ENCODE assay signal across 21 mouse cellular contexts in genomic region chr9:21250509-21250908, GRCm38 (mm10). TPM values are rescaled to one million over a fixed set of nuclear protein-coding genes. Genes with fewer than 3 reads are reported as not detected.
A peak's percentile ranks its signal among the peaks of the same experiment; 100 is the strongest.
DNase-seq lines count a peak whose midpoint lies in the region; ATAC-seq and TF ChIP-seq lines count a peak whose summit lies in the region.
"Had no signal": no experiment of that assay in that cellular context is flagged by ENCODE, and none has a peak within 500 bp of the region (broad histone marks: within the 10 kb centered on the region; RNA-seq: fewer than 3 reads in every experiment).

No protein-coding gene starts in this region.

- TF ChIP-seq CTCF in gastrocnemius, adult 2 months (IDR thresholded peaks at IDR 0.05), result no peak
- TF ChIP-seq CTCF in stomach, postnatal 0 days (IDR thresholded peaks at IDR 0.05; ENCODE audit: low read depth), result no peak

- intact Hi-C loops in gastrocnemius, adult 2 months (cut with DNase I), result no loop called here

- H3K27me3 ChIP-seq in limb, embryonic 15.5 days, result peaks cover 57% of the 10 kb centered on the region
- peaks cover 77% of the 10 kb centered on the region for H3K27me3 ChIP-seq in limb, embryonic 10.5 days (ENCODE audit: low read depth, poor library complexity, severe bottlenecking)
- peaks cover 50% of the 10 kb centered on the region for H3K27me3 ChIP-seq in embryonic facial prominence, embryonic 15.5 days
- H3K27me3 ChIP-seq in stomach, postnatal 0 days (ENCODE audit: control insufficient read depth, insufficient read depth, low read length), result peaks cover 3% of the 10 kb centered on the region; the same call in 1 of the 2 replicates

- no peak overlapping the region for H3K4me2 ChIP-seq in limb, embryonic 15.5 days
- H3K4me2 ChIP-seq in embryonic facial prominence, embryonic 15.5 days (replicated peaks), result 0 out of 2 replicates have a peak overlapping the region, but pooled peaks have one; percentile 8
- no peak overlapping the region for H3K4me2 ChIP-seq in stomach, postnatal 0 days (replicated peaks; ENCODE audit: low read depth)
- H3K4me2 ChIP-seq: forebrain, embryonic 12.5 days; heart, embryonic 11.5 days; hindbrain, embryonic 13.5 days; midbrain, embryonic 15.5 days had no signal

- WGBS in limb, embryonic 15.5 days, result 45% methylated on average over 2 of the region's 2 CpGs
- WGBS in limb, embryonic 10.5 days, result 39% methylated on average over 2 of the region's 2 CpGs
- WGBS in embryonic facial prominence, embryonic 15.5 days, result 48% methylated on average over 2 of the region's 2 CpGs
- 32% methylated on average over 2 of the region's 2 CpGs for WGBS in stomach, postnatal 0 days

- no peaks in the 10 kb centered on the region for H3K36me3 ChIP-seq in limb, embryonic 15.5 days
- H3K36me3 ChIP-seq in limb, embryonic 10.5 days, result no peaks in the 10 kb centered on the region
- no peaks in the 10 kb centered on the region for H3K36me3 ChIP-seq in embryonic facial prominence, embryonic 15.5 days
- no peaks in the 10 kb centered on the region for H3K36me3 ChIP-seq in stomach, postnatal 0 days (ENCODE audit: control insufficient read depth, insufficient read depth, low read length)
- H3K36me3 ChIP-seq: forebrain, embryonic 12.5 days; hindbrain, embryonic 13.5 days; midbrain, embryonic 15.5 days had no signal

- peak; percentile 65 for DNase-seq in gastrocnemius, adult 2 months
- DNase-seq in gastrocnemius, postnatal 10 days, result no peak
- no peak for DNase-seq in limb, embryonic 10.5 days (ENCODE audit: low spot score)
- DNase-seq in stomach, postnatal 0 days (ENCODE audit: low spot score), result no peak
- no peak for DNase-seq in lung, postnatal 10 days
- DNase-seq: adrenal gland, adult 2 months; embryo, embryonic 11 days; gastrocnemius, postnatal 25 days; kidney, adult 9 months; kidney, postnatal 36 days; liver; lung, adult 18-20 months; right cerebral cortex, postnatal 25 days; thymus, adult 18-20 months; thymus, postnatal 4 days had no signal

- H3K9me3 ChIP-seq in limb, embryonic 15.5 days, result no peaks in the 10 kb centered on the region
- no peaks in the 10 kb centered on the region for H3K9me3 ChIP-seq in limb, embryonic 10.5 days (replicated peaks)
- no peaks in the 10 kb centered on the region for H3K9me3 ChIP-seq in embryonic facial prominence, embryonic 15.5 days (replicated peaks)
- no peaks in the 10 kb centered on the region for H3K9me3 ChIP-seq in stomach, postnatal 0 days (ENCODE audit: control insufficient read depth, low read length)
- H3K9me3 ChIP-seq: forebrain, embryonic 12.5 days; hindbrain, embryonic 13.5 days; midbrain, embryonic 15.5 days had no signal

- no peak for TF ChIP-seq EP300 in stomach, postnatal 0 days (optimal IDR thresholded peaks at IDR 0.05)

- H3K4me3 ChIP-seq in gastrocnemius, adult 2 months, result no peak overlapping the region
- no peak overlapping the region for H3K4me3 ChIP-seq in limb, embryonic 15.5 days
- no peak overlapping the region for H3K4me3 ChIP-seq in limb, embryonic 10.5 days
- H3K4me3 ChIP-seq in embryonic facial prominence, embryonic 15.5 days (replicated peaks), result no peak overlapping the region
- no peak overlapping the region for H3K4me3 ChIP-seq in stomach, postnatal 0 days (ENCODE audit: low read depth, low read length)
- H3K4me3 ChIP-seq: forebrain, embryonic 12.5 days; hindbrain, embryonic 13.5 days; midbrain, embryonic 15.5 days had no signal

- peaks cover 11% of the 10 kb centered on the region for H3K4me1 ChIP-seq in limb, embryonic 15.5 days
- H3K4me1 ChIP-seq in limb, embryonic 10.5 days, result peaks cover 27% of the 10 kb centered on the region
- peaks cover 18% of the 10 kb centered on the region for H3K4me1 ChIP-seq in embryonic facial prominence, embryonic 15.5 days
- no peaks in the 10 kb centered on the region for H3K4me1 ChIP-seq in stomach, postnatal 0 days (replicated peaks; ENCODE audit: control insufficient read depth, insufficient read depth)

- no peak for ATAC-seq in limb, embryonic 15.5 days (ENCODE audit: insufficient number of reproducible peaks, low FRiP score, low TSS enrichment, low read depth)
- ATAC-seq in embryonic facial prominence, embryonic 15.5 days (ENCODE audit: insufficient number of reproducible peaks, low FRiP score, low TSS enrichment, low read depth), result no peak
- ATAC-seq in stomach, postnatal 0 days (ENCODE audit: low FRiP score, low TSS enrichment), result no peak
- ATAC-seq: midbrain, embryonic 15.5 days had no signal

- no peak overlapping the region for H3K27ac ChIP-seq in gastrocnemius, adult 2 months
- H3K27ac ChIP-seq in limb, embryonic 15.5 days, result peak overlapping the region; percentile 74
- no peak overlapping the region for H3K27ac ChIP-seq in limb, embryonic 10.5 days
- H3K27ac ChIP-seq in embryonic facial prominence, embryonic 15.5 days (replicated peaks), result peak overlapping the region; percentile 79
- H3K27ac ChIP-seq in stomach, postnatal 0 days (replicated peaks), result peak overlapping the region; percentile 74
- H3K27ac ChIP-seq: forebrain, embryonic 12.5 days; hindbrain, embryonic 13.5 days; midbrain, embryonic 15.5 days had no signal

- H3K9ac ChIP-seq in limb, embryonic 15.5 days, result no peak overlapping the region
- no peak overlapping the region for H3K9ac ChIP-seq in embryonic facial prominence, embryonic 15.5 days
- H3K9ac ChIP-seq in stomach, postnatal 0 days (ENCODE audit: low read length), result no peak overlapping the region
- H3K9ac ChIP-seq: forebrain, embryonic 12.5 days; hindbrain, embryonic 13.5 days; midbrain, embryonic 15.5 days had no signal

RNA-seq across cellular contexts. Expression of gene S1pr5, which starts 2.3 kb away (rescaled TPM):
- total RNA-seq in gastrocnemius, adult 2 months (2021), result under 1 TPM; 0.15 to 0.33 TPM
- under 1 TPM; 0.09 to 0.19 TPM for total RNA-seq in gastrocnemius, postnatal 10 days (2021)
- 6.2 and 6.3 TPM in 2 replicates for polyA plus RNA-seq in limb, embryonic 15.5 days (2015; fragmentation: Nextera tagmentation; extraction: Ambion mirVana)
- 0.15 and 0.33 TPM in 2 replicates for polyA plus RNA-seq in limb, embryonic 10.5 days (2016; fragmentation: Nextera tagmentation; extraction: Ambion mirVana)
- polyA plus RNA-seq in embryonic facial prominence, embryonic 15.5 days (2015; fragmentation: Nextera tagmentation; extraction: Ambion mirVana), result 4.5 and 5.0 TPM in 2 replicates
- polyA plus RNA-seq in stomach, postnatal 0 days (2015; fragmentation: Nextera tagmentation; extraction: Ambion mirVana), result 4.7 and 5.0 TPM in 2 replicates

RNA-seq across cellular contexts. Expression of gene Keap1, which starts 11.3 kb away (rescaled TPM):
- total RNA-seq in gastrocnemius, adult 2 months (2021), result 10 to 100 TPM; 51.3 to 62.3 TPM
- total RNA-seq in gastrocnemius, postnatal 10 days (2021), result 10 to 100 TPM; 59.6 to 60.9 TPM
- 77.7 and 78.6 TPM in 2 replicates for polyA plus RNA-seq in limb, embryonic 15.5 days (2015; fragmentation: Nextera tagmentation; extraction: Ambion mirVana)
- polyA plus RNA-seq in limb, embryonic 10.5 days (2016; fragmentation: Nextera tagmentation; extraction: Ambion mirVana), result 50.4 and 61.7 TPM in 2 replicates
- 73.2 and 76.4 TPM in 2 replicates for polyA plus RNA-seq in embryonic facial prominence, embryonic 15.5 days (2015; fragmentation: Nextera tagmentation; extraction: Ambion mirVana)
- polyA plus RNA-seq in stomach, postnatal 0 days (2015; fragmentation: Nextera tagmentation; extraction: Ambion mirVana), result 37.2 and 40.8 TPM in 2 replicates

RNA-seq across cellular contexts. Expression of gene Atg4d, which starts 14.6 kb away (rescaled TPM):
- total RNA-seq in gastrocnemius, adult 2 months (2021), result 10 to 100 TPM; 68.0 to 77.4 TPM
- 10 to 100 TPM; 28.4 to 31.9 TPM for total RNA-seq in gastrocnemius, postnatal 10 days (2021)
- polyA plus RNA-seq in limb, embryonic 15.5 days (2015; fragmentation: Nextera tagmentation; extraction: Ambion mirVana), result 40.8 and 44.2 TPM in 2 replicates
- 38.5 and 41.3 TPM in 2 replicates for polyA plus RNA-seq in limb, embryonic 10.5 days (2016; fragmentation: Nextera tagmentation; extraction: Ambion mirVana)
- 40.5 and 44.8 TPM in 2 replicates for polyA plus RNA-seq in embryonic facial prominence, embryonic 15.5 days (2015; fragmentation: Nextera tagmentation; extraction: Ambion mirVana)
- polyA plus RNA-seq in stomach, postnatal 0 days (2015; fragmentation: Nextera tagmentation; extraction: Ambion mirVana), result 38.6 and 41.7 TPM in 2 replicates

RNA-seq across cellular contexts. Expression of gene Kri1, which starts 37.3 kb away (rescaled TPM):
- 10 to 100 TPM; 11.0 to 12.6 TPM for total RNA-seq in gastrocnemius, adult 2 months (2021)
- 10 to 100 TPM; 10.8 to 14.5 TPM for total RNA-seq in gastrocnemius, postnatal 10 days (2021)
- 13.1 and 18.4 TPM in 2 replicates for polyA plus RNA-seq in limb, embryonic 15.5 days (2015; fragmentation: Nextera tagmentation; extraction: Ambion mirVana)
- 18.9 and 19.1 TPM in 2 replicates for polyA plus RNA-seq in limb, embryonic 10.5 days (2016; fragmentation: Nextera tagmentation; extraction: Ambion mirVana)
- polyA plus RNA-seq in embryonic facial prominence, embryonic 15.5 days (2015; fragmentation: Nextera tagmentation; extraction: Ambion mirVana), result 18.2 and 19.0 TPM in 2 replicates
- polyA plus RNA-seq in stomach, postnatal 0 days (2015; fragmentation: Nextera tagmentation; extraction: Ambion mirVana), result 6.7 and 7.9 TPM in 2 replicates

RNA-seq across cellular contexts. Expression of gene Cdkn2d, which starts 40.7 kb away (rescaled TPM):
- total RNA-seq in gastrocnemius, adult 2 months (2021), result 1 to 10 TPM; 8.6 to 9.1 TPM
- total RNA-seq in gastrocnemius, postnatal 10 days (2021), result 10 to 100 TPM; 14.2 to 16.1 TPM
- 55.3 and 60.1 TPM in 2 replicates for polyA plus RNA-seq in limb, embryonic 15.5 days (2015; fragmentation: Nextera tagmentation; extraction: Ambion mirVana)
- 32.7 and 38.0 TPM in 2 replicates for polyA plus RNA-seq in limb, embryonic 10.5 days (2016; fragmentation: Nextera tagmentation; extraction: Ambion mirVana)
- 57.8 and 63.0 TPM in 2 replicates for polyA plus RNA-seq in embryonic facial prominence, embryonic 15.5 days (2015; fragmentation: Nextera tagmentation; extraction: Ambion mirVana)
- polyA plus RNA-seq in stomach, postnatal 0 days (2015; fragmentation: Nextera tagmentation; extraction: Ambion mirVana), result 23.1 and 28.0 TPM in 2 replicates

Comparison
In these comparisons a context has a peak if more than half of its experiments do, and no peak if none do; other contexts are left out.
1. H3K27ac ChIP-seq: peak in limb, embryonic 15.5 days (single experiment), embryonic facial prominence, embryonic 15.5 days (single experiment) and stomach, postnatal 0 days (single experiment); none in gastrocnemius, adult 2 months (single experiment) and limb, embryonic 10.5 days (single experiment).